Mouse (Mus musculus): ENCODE results near the gene Ceacam14.

Ceacam14 gene

GRCm38 (mm10) chr7:17812333-17812732 lies at the start of gene Ceacam14:
Ceacam14 (plus strand) TSS chr7:17812633.
- DNase-seq (ENCODE audit: low read depth): no peak
